Mouse (Mus musculus) forebrain, embryonic 11.5 days (tissue): ENCODE data around the gene Taf3. TPM values are rescaled to one million over a fixed set of nuclear protein-coding genes. Genes with fewer than 3 reads are reported as not detected.

Experiments
- ATAC-seq: fragments of 200-750 bp; cut with Nextera tagmentation; replicated peaks from 2 replicates; pipeline ENCODE4 v1.8.0; 2017; ENCODE audit warnings: moderate TSS enrichment; ENCODE audit not compliant: low FRiP score
- DNase-seq: peaks from one replicate; pipeline ENCODE4 v3.0.0-alpha.2; 2017; ENCODE audit warnings: low spot score
- H3K27ac ChIP-seq: fragments of 300-500 bp; sonication (generic); 2 replicates; pipeline ENCODE4 v1.5.1; 2014; ENCODE audit warnings: low read depth, low read length
- H3K27me3 ChIP-seq: fragments of 300-500 bp; sonication (generic); 2 replicates; pipeline ENCODE4 v1.6.1; 2014; ENCODE audit warnings: mild to moderate bottlenecking, low read length, mixed read lengths; ENCODE audit not compliant: control insufficient read depth, insufficient read depth
- H3K36me3 ChIP-seq: fragments of 300-500 bp; sonication (generic); 2 replicates; pipeline ENCODE4 v1.6.1; 2014; ENCODE audit warnings: mild to moderate bottlenecking, low read length, moderate library complexity, mixed read lengths; ENCODE audit not compliant: control insufficient read depth, insufficient read depth
- H3K4me1 ChIP-seq: fragments of 300-500 bp; sonication (generic); replicated peaks from 2 replicates; pipeline ENCODE4 v1.6.1; 2014; ENCODE audit warnings: low read length, mixed read lengths; ENCODE audit not compliant: control insufficient read depth, insufficient read depth
- H3K4me2 ChIP-seq: fragments of 300-500 bp; sonication (generic); 2 replicates; pipeline ENCODE4 v1.6.1; 2014; ENCODE audit warnings: low read depth, mild to moderate bottlenecking, low read length, moderate library complexity, mixed read lengths; ENCODE audit not compliant: severe bottlenecking
- H3K4me3 ChIP-seq: fragments of 300-500 bp; sonication (generic); 2 replicates; pipeline ENCODE4 v1.5.1; 2014; ENCODE audit warnings: low read depth, low read length
- H3K9ac ChIP-seq: fragments of 300-500 bp; sonication (generic); 2 replicates; pipeline ENCODE4 v1.6.1; 2014; ENCODE audit warnings: low read length
- H3K9me3 ChIP-seq: fragments of 300-500 bp; sonication (generic); 2 replicates; pipeline ENCODE4 v1.6.1; 2016; ENCODE audit warnings: low read length, mixed read lengths; ENCODE audit not compliant: control insufficient read depth
- WGBS: fragments of 180-500 bp; shearing (Covaris S2); extraction: QIAGEN DNeasy Blood & Tissue Kit; methylation state at CpG from one replicate; pipeline ENCODE4 v1.1.7; 2014; 5-methylcytosine and 5-hydroxymethylcytosine counted together
- polyA plus RNA-seq: library from polyadenylated mRNA; unstranded; fragments of >200 nt; fragmentation: Nextera tagmentation; extraction: Ambion mirVana; gene quantifications from 2 replicates; pipeline ENCODE4 v1.2.1, GENCODE M21; 2014

The Taf3 gene
- polyA plus RNA-seq, 1 experiment from 2014 or later = 18.8 TPM

DNA sequence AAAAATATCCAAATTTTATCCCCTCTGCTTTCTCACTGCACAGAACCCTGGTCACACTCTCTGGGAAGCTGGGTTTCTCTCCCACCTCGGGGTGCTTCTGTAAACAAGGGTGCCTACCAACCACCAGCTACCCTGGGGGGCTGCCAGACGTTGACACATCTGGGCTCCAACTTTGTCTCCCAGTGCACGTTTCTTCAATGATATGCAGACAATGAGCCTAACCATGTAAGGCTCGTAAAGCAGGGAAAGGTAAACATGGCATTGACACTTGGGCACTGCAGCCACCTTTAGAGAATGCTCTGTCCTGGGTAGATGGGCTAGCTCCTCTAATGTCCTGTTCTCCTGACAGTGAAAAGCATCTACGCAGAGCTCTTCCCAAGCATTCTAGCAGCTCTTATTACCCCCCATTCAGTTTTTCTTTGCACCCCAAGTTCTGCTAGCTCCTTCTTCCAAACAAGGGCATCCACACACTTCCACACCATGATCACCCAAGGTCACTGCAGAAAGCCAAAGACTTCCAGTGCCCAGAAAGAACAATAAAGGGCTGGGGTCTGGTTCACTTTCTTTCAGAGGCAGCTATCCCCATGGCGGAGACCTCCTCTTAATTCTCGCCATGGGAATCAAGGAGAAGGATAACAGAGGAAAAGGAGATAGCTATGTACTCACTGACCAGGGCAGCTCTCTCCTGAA is 161.3 kb downstream of the Taf3 start:
- Histone ChIP-seq H3K27me3 (peaks cover 93% of the 10 kb centered on the region), H3K4me1 (peaks cover 14% of the 10 kb centered on the region), H3K36me3 (no peaks in the 10 kb centered on the region), H3K9ac (no peak overlapping the region), H3K4me2 (no peak overlapping the region), H3K27ac (no peak overlapping the region), H3K4me3 (no peak overlapping the region), H3K9me3 (no peaks in the 10 kb centered on the region)
- ATAC-seq = no peak
- DNase-seq = peak; percentile 47
- 4% methylated on average over 7 of the region's 7 CpGs for WGBS

DNA sequence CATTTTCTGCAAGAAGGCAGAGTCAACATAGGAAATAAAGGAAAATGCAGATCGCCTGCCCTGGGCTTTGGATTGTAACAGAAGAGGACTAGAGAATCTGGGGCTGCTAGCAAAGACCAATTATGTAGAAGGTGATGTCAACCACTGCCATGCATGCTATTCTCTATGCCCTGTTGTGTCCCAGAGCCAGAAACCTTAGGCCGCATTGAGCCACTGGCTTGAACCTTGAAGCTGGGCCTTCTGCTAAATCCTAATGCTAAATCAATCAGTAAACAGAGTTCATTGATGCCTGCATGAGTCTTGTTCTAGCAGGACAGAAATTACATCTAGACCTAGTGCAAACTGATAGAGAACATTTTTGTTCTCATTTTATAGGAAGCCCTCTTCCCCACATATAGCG is 162.4 kb downstream of the Taf3 start:
- Histone ChIP-seq H3K9me3 (no peaks in the 10 kb centered on the region), H3K4me1 (peaks cover 14% of the 10 kb centered on the region), H3K4me3 (no peak overlapping the region), H3K9ac (no peak overlapping the region), H3K27me3 (peaks cover 97% of the 10 kb centered on the region), H3K27ac (no peak overlapping the region), H3K4me2 (no peak overlapping the region), H3K36me3 (no peaks in the 10 kb centered on the region)
- ATAC-seq (no peak), DNase-seq (peak; percentile 40)
- WGBS = 8% methylated on average over 3 of the region's 3 CpGs

DNA sequence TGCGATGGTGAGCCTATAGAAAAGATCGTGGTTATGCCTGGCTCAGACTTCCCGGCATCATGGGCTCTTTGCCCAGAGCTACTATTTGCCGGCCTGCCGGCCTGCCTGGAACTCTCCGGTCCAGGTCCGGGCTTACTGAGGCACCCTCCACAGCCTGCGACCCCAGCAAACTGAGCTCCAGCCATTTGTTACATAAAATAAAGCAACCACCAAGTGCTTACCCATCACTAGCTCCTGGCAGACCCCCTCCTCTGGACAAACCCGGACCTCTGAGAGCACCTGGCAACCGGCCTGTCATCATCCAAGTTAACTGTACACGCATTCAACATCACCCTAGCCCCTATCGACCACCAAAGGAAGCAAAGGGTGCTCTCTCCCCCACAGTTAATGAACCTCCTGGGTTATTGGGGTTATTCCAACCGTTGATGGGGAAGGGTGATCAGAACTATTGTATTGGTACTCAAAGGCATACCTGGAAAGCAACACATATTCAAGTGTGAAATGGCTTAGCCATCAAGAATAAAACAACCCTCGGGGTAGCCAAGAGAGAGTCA is 163.1 kb downstream of the Taf3 start:
- Histone ChIP-seq H3K9ac (no peak overlapping the region), H3K4me3 (no peak overlapping the region), H3K27me3 (peaks cover 97% of the 10 kb centered on the region), H3K27ac (no peak overlapping the region), H3K4me2 (no peak overlapping the region), H3K9me3 (no peaks in the 10 kb centered on the region), H3K4me1 (peaks cover 14% of the 10 kb centered on the region), H3K36me3 (no peaks in the 10 kb centered on the region)
- DNase-seq (peak; percentile 61), ATAC-seq (no peak)
- WGBS = 3% methylated on average over 14 of the region's 14 CpGs

DNA sequence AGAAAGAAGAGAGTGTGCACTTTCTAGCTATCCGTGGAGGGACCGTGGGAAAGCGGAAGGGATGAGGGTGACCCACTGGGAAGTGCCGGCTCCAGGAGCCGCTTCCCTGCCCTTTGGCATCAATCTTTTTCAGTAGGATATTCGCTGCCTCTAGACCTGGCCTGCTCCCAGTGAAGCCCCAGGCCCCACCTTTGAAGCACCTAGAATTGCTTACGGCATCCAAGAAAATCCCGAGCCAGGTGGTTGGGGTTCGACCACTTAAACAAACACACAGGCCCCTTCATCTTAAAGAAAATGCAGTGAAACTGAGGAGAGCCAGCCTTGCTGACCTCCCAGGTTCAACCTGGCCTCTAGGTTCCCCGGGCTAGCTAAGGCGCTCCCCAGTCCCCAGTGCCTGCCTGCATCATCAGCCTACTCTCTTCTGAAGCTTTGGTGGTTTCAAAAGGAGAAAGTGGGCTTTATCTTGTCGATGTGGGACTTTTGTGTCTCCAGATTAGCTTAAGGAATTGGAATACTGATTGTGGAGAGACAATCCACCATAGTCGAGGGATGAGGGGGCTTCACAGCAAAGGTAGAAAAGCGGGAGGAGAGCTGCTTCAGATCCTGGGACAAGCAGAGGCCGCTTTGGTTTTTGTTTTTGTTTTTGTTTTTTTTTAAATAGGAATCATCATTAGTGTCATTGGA is 163.7 kb downstream of the Taf3 start:
- H3K9me3 ChIP-seq = no peaks in the 10 kb centered on the region
- peaks cover 14% of the 10 kb centered on the region for H3K4me1 ChIP-seq
- peaks cover 97% of the 10 kb centered on the region for H3K27me3 ChIP-seq
- ATAC-seq (no peak), DNase-seq (peak; percentile 60)
- WGBS = 3% methylated on average over 15 of the region's 15 CpGs
- no peak overlapping the region for H3K4me3 ChIP-seq
- no peak overlapping the region for H3K9ac ChIP-seq
- H3K4me2 ChIP-seq = no peak overlapping the region
- H3K27ac ChIP-seq = no peak overlapping the region
- no peaks in the 10 kb centered on the region for H3K36me3 ChIP-seq

DNA sequence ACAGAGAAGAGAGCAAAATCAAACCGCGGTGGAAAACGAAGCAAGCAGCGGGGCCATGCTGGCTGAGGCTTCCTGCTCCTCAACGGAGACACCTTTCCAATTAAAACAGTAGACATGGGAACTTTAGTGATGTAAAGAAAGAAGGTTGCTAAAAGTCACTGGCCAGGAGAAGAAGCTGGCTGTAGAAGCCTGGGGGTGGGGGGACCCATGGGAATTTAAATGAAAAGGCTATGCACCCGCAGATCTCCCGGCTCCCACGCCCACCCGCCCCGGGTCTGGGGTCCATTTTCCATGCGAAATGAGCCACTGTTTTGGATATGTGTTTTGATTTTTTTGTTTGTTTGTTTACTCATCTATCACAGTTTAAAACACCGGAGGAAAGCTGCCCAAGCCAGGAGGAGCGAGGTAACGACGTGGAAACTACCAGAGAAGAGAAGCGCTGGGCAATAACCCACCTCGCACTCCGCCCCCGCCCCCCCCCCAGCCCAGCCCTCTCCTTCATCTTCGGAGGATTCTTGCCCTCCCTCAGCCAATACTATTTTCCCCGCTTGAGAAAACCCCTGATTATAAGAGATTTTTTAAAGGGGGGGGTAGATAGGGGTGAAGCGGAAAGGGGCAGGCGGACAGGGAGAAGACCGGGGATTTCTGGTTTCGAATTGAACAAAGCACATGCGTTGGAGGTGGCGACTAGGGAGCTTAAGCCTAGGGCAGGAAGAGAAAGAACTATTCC is 164.4 kb downstream of the Taf3 start:
- peaks cover 96% of the 10 kb centered on the region for H3K27me3 ChIP-seq
- no peaks in the 10 kb centered on the region for H3K9me3 ChIP-seq
- no peak overlapping the region for H3K27ac ChIP-seq
- peak; percentile 53 for DNase-seq
- no peaks in the 10 kb centered on the region for H3K36me3 ChIP-seq
- H3K4me1 ChIP-seq = peaks cover 10% of the 10 kb centered on the region; the same call in 1 of the 2 replicates
- ATAC-seq = no peak
- no peak overlapping the region for H3K4me3 ChIP-seq
- no peak overlapping the region for H3K9ac ChIP-seq
- H3K4me2 ChIP-seq = 0 out of 2 replicates have a peak overlapping the region, but pooled peaks have one; percentile 8
- WGBS = under 1% methylated on average over 27 of the region's 27 CpGs

DNA sequence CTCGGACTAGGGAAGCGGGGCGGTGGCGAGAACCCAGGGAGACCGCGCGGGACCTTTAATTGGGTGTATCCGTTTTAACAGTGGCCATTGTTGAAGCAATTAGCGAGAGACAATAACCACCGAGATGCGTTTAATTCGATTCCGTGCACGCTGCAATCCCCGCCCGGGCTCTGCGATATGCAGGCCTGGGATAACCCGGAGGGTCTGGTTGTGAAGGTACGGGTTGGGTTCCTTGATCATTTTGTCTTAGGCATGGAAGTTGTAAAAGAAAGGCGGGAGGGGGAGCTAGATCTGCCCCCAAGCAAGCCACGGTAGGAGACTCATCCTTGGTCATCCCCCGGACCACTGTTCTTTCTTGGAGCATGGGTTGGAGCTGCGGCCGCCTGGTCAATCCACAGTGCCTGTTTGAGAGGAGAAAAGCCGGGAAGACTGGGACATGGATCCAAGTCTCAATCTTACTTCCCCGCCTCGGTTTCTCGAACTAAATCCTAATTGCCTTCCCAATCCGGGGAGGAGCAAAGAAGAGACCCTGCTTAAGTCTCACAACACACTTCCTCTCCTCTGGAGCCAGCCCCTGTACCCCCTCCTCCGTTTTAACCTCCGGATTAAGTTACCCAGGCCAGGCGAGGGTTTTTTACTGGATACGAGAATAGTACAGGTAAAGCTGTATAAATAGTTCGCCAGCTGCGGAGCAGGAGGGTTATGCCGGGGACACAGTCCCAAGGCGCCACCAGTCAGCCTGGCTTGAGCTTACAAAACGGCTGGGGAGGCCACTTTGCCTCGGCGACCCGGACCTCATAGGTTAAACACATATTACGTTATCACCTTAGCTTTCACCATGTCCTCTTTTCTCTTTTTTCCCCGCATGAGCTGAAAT is 165.2 kb downstream of the Taf3 start:
- no peak overlapping the region for H3K27ac ChIP-seq
- H3K36me3 ChIP-seq = no peaks in the 10 kb centered on the region
- H3K9ac ChIP-seq = no peak overlapping the region
- peak overlapping the region; percentile 16 for H3K4me3 ChIP-seq
- peaks cover 94% of the 10 kb centered on the region for H3K27me3 ChIP-seq
- no peaks in the 10 kb centered on the region for H3K9me3 ChIP-seq
- peak; percentile 66 for DNase-seq
- WGBS = under 1% methylated on average over 43 of the region's 43 CpGs
- peaks cover 12% of the 10 kb centered on the region; the same call in 1 of the 2 replicates for H3K4me1 ChIP-seq
- no peak for ATAC-seq
- peak overlapping the region; percentile 11; the same call in 1 of the 2 replicates for H3K4me2 ChIP-seq

DNA sequence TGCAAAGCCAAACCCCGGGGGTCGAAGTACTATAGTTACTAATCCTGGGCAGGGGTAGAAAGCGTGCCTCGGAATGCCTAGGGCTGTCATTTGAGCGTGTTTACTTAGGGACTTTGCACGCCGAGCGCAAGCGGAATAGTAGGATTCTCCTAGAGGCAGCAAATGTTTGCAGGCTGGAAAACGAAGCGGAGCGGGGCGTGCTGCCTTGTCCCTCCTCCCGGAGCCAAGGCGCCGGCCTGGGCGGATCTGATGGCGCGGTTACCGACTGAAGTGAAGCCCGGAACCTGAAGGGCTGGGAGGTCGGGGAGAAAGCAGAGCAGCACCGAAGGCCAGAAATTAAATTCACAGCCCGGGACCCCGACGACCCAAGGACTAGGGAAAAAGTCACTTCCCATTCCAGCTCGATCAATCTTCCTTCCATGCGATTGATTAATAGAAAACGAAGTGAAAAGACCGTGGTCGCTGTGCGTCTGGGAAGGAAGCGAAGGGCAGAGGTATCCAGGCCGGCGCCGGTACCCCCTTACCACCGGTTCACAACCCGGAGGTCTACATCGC is 165.9 kb downstream of the Taf3 start:
- under 1% methylated on average over 39 of the region's 39 CpGs for WGBS
- no peak for ATAC-seq
- Histone ChIP-seq H3K9ac (no peak overlapping the region), H3K4me3 (peak overlapping the region; percentile 16), H3K9me3 (no peaks in the 10 kb centered on the region), H3K4me2 (peak overlapping the region; percentile 11; the same call in 1 of the 2 replicates), H3K27ac (no peak overlapping the region), H3K4me1 (peaks cover 12% of the 10 kb centered on the region; the same call in 1 of the 2 replicates), H3K36me3 (no peaks in the 10 kb centered on the region), H3K27me3 (peaks cover 93% of the 10 kb centered on the region)
- DNase-seq = peak; percentile 68
